Mouse (Mus musculus): ENCODE data around the gene Slc44a1. TPM values are rescaled to one million over a fixed set of nuclear protein-coding genes. Genes with fewer than 3 reads are reported as not detected.

Slc44a1 gene
- polyA plus RNA-seq, 1 experiment from 2014 or later = 28.9 TPM

GRCm38 (mm10) chr4:53409526-53410085, 30.6 kb upstream of the Slc44a1 start:
- in situ Hi-C loops (cut with MboI; ENCODE audit: low pct_unique_long_range_greater_than_20kb) = no loop called here
- peak; percentile 51 for DNase-seq (ENCODE audit: low read depth, low spot score)
- POLR2A ChIA-PET = interaction anchor here (0.6 kb wide), 1 partner anchor 408 kb away, joined by 4 read pairs; no protein-coding TSS in a partner anchor
- no peak for TF ChIP-seq CTCF (IDR thresholded peaks at IDR 0.05)
- no peaks in the 10 kb centered on the region for H3K27me3 ChIP-seq
- peak; percentile 85 for ATAC-seq
- CTCF ChIA-PET = interaction anchor here (0.9 to 1.1 kb wide), 2 partner anchors 17 to 191 kb away, joined by 3 to 4 read pairs; no protein-coding TSS in a partner anchor

GRCm38 (mm10) chr4:53410752-53411151, 29.5 kb upstream of the Slc44a1 start:
- ATAC-seq = no peak
- no peaks in the 10 kb centered on the region for H3K27me3 ChIP-seq
- TF ChIP-seq CTCF (IDR thresholded peaks at IDR 0.05) = no peak
- in situ Hi-C loops (cut with MboI; ENCODE audit: low pct_unique_long_range_greater_than_20kb) = no loop called here
- DNase-seq (ENCODE audit: low read depth, low spot score) = no peak
- ChIA-PET POLR2A (no interaction called here), CTCF (no interaction called here)

GRCm38 (mm10) chr4:53411958-53412870, 28.0 kb upstream of the Slc44a1 start:
- CTCF ChIA-PET = no interaction called here
- H3K27me3 ChIP-seq = no peaks in the 10 kb centered on the region
- DNase-seq (ENCODE audit: low read depth, low spot score) = no peak
- ATAC-seq = no peak
- POLR2A ChIA-PET = no interaction called here
- TF ChIP-seq CTCF (IDR thresholded peaks at IDR 0.05) = no peak
- in situ Hi-C loops (cut with MboI; ENCODE audit: low pct_unique_long_range_greater_than_20kb) = no loop called here

- DNase-seq (ENCODE audit: low read depth, low spot score) (no peak), ATAC-seq (no peak)
- in situ Hi-C loops (cut with MboI; ENCODE audit: low pct_unique_long_range_greater_than_20kb) = no loop called here
- POLR2A ChIA-PET = no interaction called here
- H3K27me3 ChIP-seq = no peaks in the 10 kb centered on the region
- TF ChIP-seq CTCF (IDR thresholded peaks at IDR 0.05) = no peak
- CTCF ChIA-PET = no interaction called here
These were observed 27.2 kb upstream of the Slc44a1 start for GRCm38 (mm10) chr4:53412991-53413390.

GRCm38 (mm10) chr4:53414031-53414797, 26.0 kb upstream of the Slc44a1 start:
- no peak for TF ChIP-seq CTCF (IDR thresholded peaks at IDR 0.05)
- ChIA-PET POLR2A (no interaction called here), CTCF (no interaction called here)
- in situ Hi-C loops (cut with MboI; ENCODE audit: low pct_unique_long_range_greater_than_20kb) = no loop called here
- DNase-seq (ENCODE audit: low read depth, low spot score) = no peak
- no peaks in the 10 kb centered on the region for H3K27me3 ChIP-seq
- no peak for ATAC-seq

- CTCF ChIA-PET = interaction anchor here (0.7 to 1.5 kb wide), 4 partner anchors 16 to 184 kb away, joined by 3 to 4 read pairs (median 4); no protein-coding TSS in a partner anchor
- DNase-seq (ENCODE audit: low read depth, low spot score) = peak; percentile 28
- ATAC-seq = peak; percentile 74
These were observed 24.2 kb upstream of the Slc44a1 start for GRCm38 (mm10) chr4:53415873-53416637.

GRCm38 (mm10) chr4:53416928-53417327, 23.3 kb upstream of the Slc44a1 start:
- no peaks in the 10 kb centered on the region for H3K27me3 ChIP-seq
- ChIA-PET POLR2A (interaction anchor here (1.5 kb wide), 1 partner anchor 24 kb away, joined by 6 read pairs; the partner anchor contains the start of gene Slc44a1), CTCF (interaction anchor here (0.7 to 1.5 kb wide), 4 partner anchors 15 to 183 kb away, joined by 3 to 4 read pairs (median 4); no protein-coding TSS in a partner anchor)
- TF ChIP-seq CTCF (IDR thresholded peaks at IDR 0.05) = no peak
- in situ Hi-C loops (cut with MboI; ENCODE audit: low pct_unique_long_range_greater_than_20kb) = no loop called here
- DNase-seq (ENCODE audit: low read depth, low spot score) = no peak
- no peak for ATAC-seq

More at GRCm38 (mm10) chr4:53415873-53416637, 24.2 kb upstream of the Slc44a1 start:
- no peaks in the 10 kb centered on the region for H3K27me3 ChIP-seq
- in situ Hi-C loops (cut with MboI; ENCODE audit: low pct_unique_long_range_greater_than_20kb) = no loop called here
- POLR2A ChIA-PET = interaction anchor here (1.5 kb wide), 1 partner anchor 25 kb away, joined by 6 read pairs; the partner anchor contains the start of gene Slc44a1
- TF ChIP-seq CTCF (IDR thresholded peaks at IDR 0.05) = no peak

GRCm38 (mm10) chr4:53422799-53423198, 17.4 kb upstream of the Slc44a1 start:
- DNase-seq (ENCODE audit: low read depth, low spot score) = no peak
- ChIA-PET CTCF (no interaction called here), POLR2A (no interaction called here)
- peak; percentile 20 for TF ChIP-seq CTCF (IDR thresholded peaks at IDR 0.05)
- H3K27me3 ChIP-seq = no peaks in the 10 kb centered on the region
- no peak for ATAC-seq
- in situ Hi-C loops (cut with MboI; ENCODE audit: low pct_unique_long_range_greater_than_20kb) = no loop called here

- ATAC-seq (no peak), DNase-seq (ENCODE audit: low read depth, low spot score) (no peak)
- POLR2A ChIA-PET = no interaction called here
- no peak for TF ChIP-seq CTCF (IDR thresholded peaks at IDR 0.05)
- in situ Hi-C loops (cut with MboI; ENCODE audit: low pct_unique_long_range_greater_than_20kb) = no loop called here
- no peaks in the 10 kb centered on the region for H3K27me3 ChIP-seq
- CTCF ChIA-PET = interaction anchor here (1.3 kb wide), 1 partner anchor 17 kb away, joined by 3 read pairs; no protein-coding TSS in a partner anchor
These were observed 13.1 kb upstream of the Slc44a1 start for GRCm38 (mm10) chr4:53427120-53427519.

- in situ Hi-C loops (cut with MboI; ENCODE audit: low pct_unique_long_range_greater_than_20kb) = no loop called here
- ATAC-seq (no peak), DNase-seq (ENCODE audit: low read depth, low spot score) (no peak)
- ChIA-PET POLR2A (interaction anchor here (0.5 kb wide), 1 partner anchor 12 kb away, joined by 4 read pairs; no protein-coding TSS in a partner anchor), CTCF (no interaction called here)
- H3K27me3 ChIP-seq = no peaks in the 10 kb centered on the region
- TF ChIP-seq CTCF (IDR thresholded peaks at IDR 0.05) = no peak
These were observed 9.7 kb upstream of the Slc44a1 start for GRCm38 (mm10) chr4:53430522-53430921.

All from Patski (cell line).